Mouse (Mus musculus) thymus, adult 2 months (tissue): ENCODE data around the gene Grm4.

ENCODE experiments used
- CTCF ChIP-seq: fragments of 200-500 bp; IDR thresholded peaks from 2 replicates; pipeline ENCODE4 v1.5.1; 2012; ENCODE audit warnings: mild to moderate bottlenecking, control low read depth, low read length, moderate library complexity, borderline replicate concordance; ENCODE audit not compliant: control insufficient read depth, poor library complexity, insufficient read depth; ENCODE audit errors: extremely low read depth
- POLR2A ChIP-seq: fragments of 200-500 bp; IDR thresholded peaks from 2 replicates; pipeline ENCODE4 v1.6.1; 2012; ENCODE audit warnings: mild to moderate bottlenecking, low read length, control low read depth, moderate library complexity; ENCODE audit not compliant: control insufficient read depth, poor library complexity, insufficient read depth; ENCODE audit errors: extremely low read depth

DNA sequence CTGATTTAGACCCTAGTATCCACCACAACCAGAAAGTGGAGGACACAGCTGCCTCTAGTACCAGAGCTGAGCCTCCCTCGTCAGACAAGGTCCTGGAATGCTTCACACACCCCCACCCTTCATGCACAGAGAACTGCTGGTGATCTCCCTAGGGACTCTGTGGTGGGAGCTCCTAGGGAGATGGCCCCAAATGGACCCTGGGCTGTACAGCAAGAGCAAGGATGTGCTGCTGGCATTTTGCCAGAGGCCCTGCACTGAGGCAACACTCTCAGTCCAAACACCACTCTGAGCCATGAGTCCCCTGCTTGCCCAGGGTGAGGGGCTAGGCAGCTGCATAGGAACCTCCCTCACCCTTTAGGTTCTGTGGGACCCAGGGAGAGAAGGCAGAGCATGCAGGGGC lies 134.8 kb downstream of the Grm4 start:
- TF ChIP-seq POLR2A (no peak), CTCF (no peak)
